ENCODE assay signal across 11 mouse cellular contexts in genomic region chr9:62432261-62433060, GRCm38 (mm10).
A peak's percentile ranks its signal among the peaks of the same experiment; 100 is the strongest.
DNase-seq lines count a peak whose midpoint lies in the region; TF ChIP-seq lines count a peak whose summit lies in the region.
"Had no signal": no experiment of that assay in that cellular context is flagged by ENCODE, and none has a peak within 500 bp of the region (broad histone marks: within the 10 kb centered on the region; RNA-seq: fewer than 3 reads in every experiment).

No protein-coding gene starts in this region.

- no peaks in the 10 kb centered on the region for H3K27me3 ChIP-seq in heart, embryonic 10.5 days (ENCODE audit: insufficient read depth, poor library complexity, severe bottlenecking)

- peak; percentile 22 for DNase-seq in cerebellum, adult 11 months
- DNase-seq in cerebellum, adult 8-10 months, result no peak
- no peak for DNase-seq in heart, embryonic 10.5 days (ENCODE audit: low spot score)
- no peak for DNase-seq in heart, adult 9 months (ENCODE audit: low spot score in 2 of 2)
- DNase-seq in left cerebral cortex, adult 2 months (ENCODE audit: extremely low spot score in 1 of 2, low spot score in 2 of 2), result no peak
- DNase-seq in left cerebral cortex, adult 18-20 months (ENCODE audit: low spot score in 2 of 2), result no peak
- DNase-seq in brain, embryonic 14.5 days (ENCODE audit: low read depth), result peak; percentile 11
- no peak for DNase-seq in lung, adult 2 months
- DNase-seq: kidney, adult 18-20 months; lung, postnatal 36 days had no signal

- no peaks in the 10 kb centered on the region for H3K9me3 ChIP-seq in heart, embryonic 10.5 days

- TF ChIP-seq POLR2A in brain, embryonic 14.5 days (IDR thresholded peaks at IDR 0.05; ENCODE audit: borderline replicate concordance, extremely low read depth, insufficient read depth, insufficient read length, poor library complexity, severe bottlenecking), result no peak
- TF ChIP-seq POLR2A in lung, adult 2 months (IDR thresholded peaks at IDR 0.05; ENCODE audit: borderline replicate concordance, extremely low read depth, low read depth, low read length), result no peak

- intact Hi-C loops in left cerebral cortex, adult 2 months (cut with DNase I), result no loop called here

- WGBS in heart, embryonic 10.5 days, result 75% methylated on average over 15 of the region's 15 CpGs
- 71% methylated on average over 15 of the region's 15 CpGs for WGBS in lung, adult 2 months

- TF ChIP-seq CTCF in left cerebral cortex, adult 2 months (IDR thresholded peaks at IDR 0.05), result no peak
- no peak for TF ChIP-seq CTCF in brain, embryonic 14.5 days (IDR thresholded peaks at IDR 0.05; ENCODE audit: borderline replicate concordance, extremely low read depth, insufficient read depth, insufficient read length)
- no peak for TF ChIP-seq CTCF in lung, adult 2 months (IDR thresholded peaks at IDR 0.05; ENCODE audit: insufficient read depth, low read length)

- H3K4me3 ChIP-seq in heart, embryonic 10.5 days, result no peak overlapping the region
- H3K4me3 ChIP-seq in left cerebral cortex, adult 2 months, result no peak overlapping the region
- H3K4me3 ChIP-seq in lung, adult 2 months (replicated peaks; ENCODE audit: extremely low read depth, low read depth, low read length), result no peak overlapping the region

- H3K27ac ChIP-seq in heart, embryonic 10.5 days, result peak overlapping the region; percentile 81
- H3K27ac ChIP-seq in left cerebral cortex, adult 2 months, result peak overlapping the region; percentile 84
- H3K27ac ChIP-seq: liver, embryonic 14.5 days had no signal

- H3K36me3 ChIP-seq in heart, embryonic 10.5 days, result peaks cover 8% of the 10 kb centered on the region

- H3K4me1 ChIP-seq in heart, embryonic 10.5 days, result peaks cover 40% of the 10 kb centered on the region
- H3K4me1 ChIP-seq in lung, adult 2 months (ENCODE audit: control insufficient read depth, insufficient read depth, low read length), result peaks cover 15% of the 10 kb centered on the region

Comparison
In these comparisons a context has a peak if more than half of its experiments do, and no peak if none do; other contexts are left out.
1. DNase-seq: peak in cerebellum, adult 11 months (single experiment) and brain, embryonic 14.5 days (single experiment); none in cerebellum, adult 8-10 months (single experiment), heart, embryonic 10.5 days (single experiment), heart, adult 9 months (0 of 2), left cerebral cortex, adult 2 months (0 of 2), left cerebral cortex, adult 18-20 months (0 of 2) and lung, adult 2 months (single experiment).